Mouse (Mus musculus): Measurements from ENCODE around the gene Rps19bp1. TPM values are rescaled to one million over a fixed set of nuclear protein-coding genes. Genes with fewer than 3 reads are reported as not detected.

The Rps19bp1 gene
- total and polyA plus RNA-seq, 2 experiments = 8.3 to 17.0 TPM

DNA sequence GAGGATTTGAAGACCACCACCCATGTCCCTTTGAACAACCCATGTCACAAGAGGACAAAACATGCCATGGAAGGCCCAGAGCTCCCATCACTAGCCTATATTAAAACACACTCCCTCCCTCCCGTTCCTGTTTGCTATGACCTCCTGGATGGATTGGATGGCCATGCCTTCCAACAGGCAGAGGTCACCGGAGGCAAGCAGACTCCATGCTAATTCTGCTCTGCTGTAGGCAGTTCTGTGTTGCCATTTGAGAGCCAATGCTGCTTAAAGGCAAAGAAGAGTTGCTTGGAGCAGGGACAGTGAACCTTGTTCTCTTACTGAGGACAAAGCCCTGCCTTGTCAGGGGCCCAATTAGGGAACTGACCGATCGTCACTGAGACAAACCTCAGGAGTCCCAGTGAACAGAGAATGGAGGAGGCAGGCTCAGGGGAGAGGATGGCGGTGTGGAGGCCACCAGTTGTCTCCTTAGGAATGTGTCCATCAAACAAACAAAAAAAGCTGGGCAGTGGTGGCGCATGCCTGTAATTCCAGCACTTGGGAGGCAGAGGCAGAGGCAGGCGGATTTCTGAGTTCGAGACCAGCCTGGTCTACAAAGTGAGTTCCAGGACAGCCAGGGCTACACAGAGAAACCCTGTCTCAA, 4.6 kb downstream of the Rps19bp1 start:
- Histone ChIP-seq H3K36me3 (ENCODE audit: control insufficient read depth, insufficient read depth, low read length) (peaks cover 18% of the 10 kb centered on the region), H3K27me3 (ENCODE audit: control insufficient read depth, insufficient read depth, low read length) (no peaks in the 10 kb centered on the region), H3K27ac (replicated peaks; ENCODE audit: insufficient read depth, low read depth, low read length) (peak overlapping the region; percentile 0), H3K79me2 (ENCODE audit: control insufficient read depth, insufficient read depth, low read length) (peaks cover 24% of the 10 kb centered on the region; the same call in 1 of the 2 replicates), H3K9ac (ENCODE audit: low read depth, low read length) (no peak overlapping the region), H3K4me3 (ENCODE audit: insufficient read depth, low read depth, low read length) (no peak overlapping the region), H3K4me1 (ENCODE audit: control insufficient read depth, insufficient read depth, low read length) (peaks cover 16% of the 10 kb centered on the region)
- no peak for TF ChIP-seq CTCF (IDR thresholded peaks at IDR 0.05; ENCODE audit: low read depth, low read length)
- no peak for TF ChIP-seq POLR2A (IDR thresholded peaks at IDR 0.05; ENCODE audit: extremely low read depth, insufficient read depth, low read length)
- peak; percentile 71 for DNase-seq (ENCODE audit: extremely low read depth, low read depth, low spot score)
- 48% methylated on average over 8 of the region's 8 CpGs for WGBS

DNA sequence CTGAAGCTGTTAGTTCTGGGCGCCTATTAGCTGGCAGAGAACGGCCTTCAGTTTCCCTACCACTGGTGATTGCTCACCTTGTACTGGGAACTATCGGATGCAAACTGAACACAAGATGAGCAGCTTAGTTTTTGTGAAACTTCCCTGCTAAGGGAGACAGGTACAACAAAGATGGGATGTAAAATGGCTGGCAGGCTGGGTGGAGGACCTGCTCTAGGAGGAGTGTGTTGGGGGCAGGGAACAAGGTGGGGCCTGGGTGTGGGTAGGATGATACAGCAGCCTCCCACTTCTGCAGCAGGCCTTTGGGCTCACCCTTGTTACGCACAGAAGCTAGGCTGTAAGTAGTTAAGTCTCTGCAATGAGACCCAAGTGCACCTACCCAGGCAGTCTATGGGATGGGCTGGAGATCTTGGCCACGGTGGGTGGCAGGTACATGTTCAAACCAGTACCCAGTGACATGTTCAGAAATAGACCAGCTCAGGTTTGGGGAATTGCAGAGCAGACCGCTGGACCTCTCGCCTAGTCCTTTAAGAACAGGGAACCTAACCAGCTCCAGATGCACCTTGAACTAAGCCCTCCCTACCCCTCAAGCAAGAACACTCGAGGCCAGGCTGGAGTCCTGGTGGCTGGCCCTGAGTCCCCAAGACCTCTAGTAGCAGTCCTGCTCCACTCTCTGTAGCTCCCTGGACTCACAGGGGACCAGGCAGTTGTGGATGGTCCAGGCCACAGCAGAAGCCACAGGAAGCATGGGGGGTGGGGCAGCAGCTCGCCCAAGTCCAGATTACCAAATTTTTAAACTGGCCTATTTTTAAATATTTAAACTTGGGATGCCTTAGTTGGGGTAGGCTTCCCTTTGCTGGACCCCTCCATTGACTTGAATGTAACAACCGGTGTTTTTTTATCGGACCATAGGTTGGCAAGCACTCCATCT, 5.6 kb downstream of the Rps19bp1 start:
- Histone ChIP-seq H3K36me3 (ENCODE audit: control insufficient read depth, insufficient read depth, low read length) (peaks cover 18% of the 10 kb centered on the region), H3K27ac (replicated peaks; ENCODE audit: insufficient read depth, low read depth, low read length) (peak overlapping the region; percentile 31), H3K79me2 (ENCODE audit: control insufficient read depth, insufficient read depth, low read length) (peaks cover 22% of the 10 kb centered on the region; the same call in 1 of the 2 replicates), H3K4me1 (ENCODE audit: control insufficient read depth, insufficient read depth, low read length) (peaks cover 20% of the 10 kb centered on the region), H3K27me3 (ENCODE audit: control insufficient read depth, insufficient read depth, low read length) (no peaks in the 10 kb centered on the region), H3K9ac (ENCODE audit: low read depth, low read length) (peak overlapping the region; percentile 15; the same call in 1 of the 2 replicates), H3K4me3 (ENCODE audit: insufficient read depth, low read depth, low read length) (no peak overlapping the region)
- DNase-seq (ENCODE audit: extremely low read depth, low read depth, low spot score) = peak; percentile 60
- 27% methylated on average over 11 of the region's 11 CpGs for WGBS
- TF ChIP-seq POLR2A (IDR thresholded peaks at IDR 0.05; ENCODE audit: extremely low read depth, insufficient read depth, low read length) (0 out of 2 replicates have a peak, but pooled peaks have one; percentile 31), CTCF (IDR thresholded peaks at IDR 0.05; ENCODE audit: low read depth, low read length) (no peak)

- Histone ChIP-seq H3K4me3 (ENCODE audit: insufficient read depth, low read depth, low read length) (peak overlapping the region; percentile 5; the same call in 1 of the 2 replicates), H3K79me2 (ENCODE audit: control insufficient read depth, insufficient read depth, low read length) (peaks cover 15% of the 10 kb centered on the region; the same call in 1 of the 2 replicates), H3K27ac (replicated peaks; ENCODE audit: insufficient read depth, low read depth, low read length) (peak overlapping the region; percentile 31), H3K4me1 (ENCODE audit: control insufficient read depth, insufficient read depth, low read length) (peaks cover 15% of the 10 kb centered on the region), H3K27me3 (ENCODE audit: control insufficient read depth, insufficient read depth, low read length) (no peaks in the 10 kb centered on the region), H3K9ac (ENCODE audit: low read depth, low read length) (peak overlapping the region; percentile 42), H3K36me3 (ENCODE audit: control insufficient read depth, insufficient read depth, low read length) (peaks cover 18% of the 10 kb centered on the region)
- TF ChIP-seq CTCF (IDR thresholded peaks at IDR 0.05; ENCODE audit: low read depth, low read length) = no peak
- no peak for TF ChIP-seq POLR2A (IDR thresholded peaks at IDR 0.05; ENCODE audit: extremely low read depth, insufficient read depth, low read length)
- peak; percentile 43 for DNase-seq (ENCODE audit: extremely low read depth, low read depth, low spot score)
- 11% methylated on average over 4 of the region's 4 CpGs for WGBS
Observed at GRCm38 (mm10) chr15:80257602-80258239, 6.4 kb downstream of the Rps19bp1 start.

GRCm38 (mm10) chr15:80256656-80257601, 7.2 kb downstream of the Rps19bp1 start:
- 25% methylated on average over 12 of the region's 12 CpGs for WGBS
- H3K27me3 ChIP-seq (ENCODE audit: control insufficient read depth, insufficient read depth, low read length) = no peaks in the 10 kb centered on the region
- H3K79me2 ChIP-seq (ENCODE audit: control insufficient read depth, insufficient read depth, low read length) = peaks cover 12% of the 10 kb centered on the region; the same call in 1 of the 2 replicates
- H3K9ac ChIP-seq (ENCODE audit: low read depth, low read length) = peak overlapping the region; percentile 98
- H3K27ac ChIP-seq (replicated peaks; ENCODE audit: insufficient read depth, low read depth, low read length) = peak overlapping the region; percentile 96
- H3K4me1 ChIP-seq (ENCODE audit: control insufficient read depth, insufficient read depth, low read length) = peaks cover 15% of the 10 kb centered on the region
- no peak for TF ChIP-seq CTCF (IDR thresholded peaks at IDR 0.05; ENCODE audit: low read depth, low read length)
- TF ChIP-seq POLR2A (IDR thresholded peaks at IDR 0.05; ENCODE audit: extremely low read depth, insufficient read depth, low read length) = no peak
- peak overlapping the region; percentile 85 for H3K4me3 ChIP-seq (ENCODE audit: insufficient read depth, low read depth, low read length)
- peaks cover 18% of the 10 kb centered on the region for H3K36me3 ChIP-seq (ENCODE audit: control insufficient read depth, insufficient read depth, low read length)
- DNase-seq (ENCODE audit: extremely low read depth, low read depth, low spot score) = no peak

GRCm38 (mm10) chr15:80256242-80256641, 7.9 kb downstream of the Rps19bp1 start:
- H3K79me2 ChIP-seq (ENCODE audit: control insufficient read depth, insufficient read depth, low read length) = peaks cover 12% of the 10 kb centered on the region; the same call in 1 of the 2 replicates
- H3K27ac ChIP-seq (replicated peaks; ENCODE audit: insufficient read depth, low read depth, low read length) = peak overlapping the region; percentile 96
- H3K4me3 ChIP-seq (ENCODE audit: insufficient read depth, low read depth, low read length) = peak overlapping the region; percentile 85
- H3K9ac ChIP-seq (ENCODE audit: low read depth, low read length) = peak overlapping the region; percentile 98
- no peaks in the 10 kb centered on the region for H3K27me3 ChIP-seq (ENCODE audit: control insufficient read depth, insufficient read depth, low read length)
- TF ChIP-seq CTCF (IDR thresholded peaks at IDR 0.05; ENCODE audit: low read depth, low read length) = no peak
- no peak for TF ChIP-seq POLR2A (IDR thresholded peaks at IDR 0.05; ENCODE audit: extremely low read depth, insufficient read depth, low read length)
- H3K36me3 ChIP-seq (ENCODE audit: control insufficient read depth, insufficient read depth, low read length) = peaks cover 19% of the 10 kb centered on the region
- under 1% methylated on average over 16 of the region's 16 CpGs for WGBS
- peaks cover 17% of the 10 kb centered on the region for H3K4me1 ChIP-seq (ENCODE audit: control insufficient read depth, insufficient read depth, low read length)
- DNase-seq (ENCODE audit: extremely low read depth, low read depth, low spot score) = no peak

Data from liver, adult 2 months (tissue).